Mouse (Mus musculus): ENCODE measurements around the gene Mpp3. TPM values are rescaled to one million over a fixed set of nuclear protein-coding genes. Genes with fewer than 3 reads are reported as not detected.
A peak's percentile ranks its signal among the peaks of the same experiment; 100 is the strongest.

Mpp3 gene
- total RNA-seq (2014; fragmentation: Nextera tagmentation) (not detected in 2 replicates), total RNA-seq (2017) (0.06 and 0.22 TPM in 2 replicates), polyA plus RNA-seq (2012) (not detected in 2 replicates)

- Histone ChIP-seq H3K9me3 (replicated peaks) (no peaks in the 10 kb centered on the region), H3K4me1 (ENCODE audit: insufficient read depth, low read depth, low read length) (peaks cover 34% of the 10 kb centered on the region), H3K27me3 (ENCODE audit: insufficient read depth, low read length) (peaks cover 62% of the 10 kb centered on the region), H3K36me3 (replicated peaks) (no peaks in the 10 kb centered on the region), H3K4me3 (ENCODE audit: low read depth, low read length) (no peak within 1 kb of the TSS)
- TF ChIP-seq GATA2 (IDR thresholded peaks at IDR 0.05; ENCODE audit: borderline replicate concordance, low read depth, low read length) (no peak), CTCF (IDR thresholded peaks at IDR 0.05; ENCODE audit: low read depth, low read length) (no peak), POLR2AphosphoS5 (IDR thresholded peaks at IDR 0.05; ENCODE audit: insufficient replicate concordance, low read depth, low read length) (no peak), TAL1 (conservative IDR thresholded peaks at IDR 0.05; ENCODE audit: low read depth, low read length) (no peak), GATA1 (IDR thresholded peaks at IDR 0.05; ENCODE audit: borderline replicate concordance, low read length) (no peak)
- ATAC-seq (ENCODE audit: extremely low read depth, insufficient number of reproducible peaks, low FRiP score, poor library complexity, severe bottlenecking) = no peak
- DNase-seq (ENCODE audit: low spot score) = no peak
These were observed at the start of gene Mpp3 for GRCm38 (mm10) chr11:102028087-102028816. TSS of gene Mpp3 (minus strand) at chr11:102028461.

- ATAC-seq (ENCODE audit: extremely low read depth, insufficient number of reproducible peaks, low FRiP score, poor library complexity, severe bottlenecking) (no peak), DNase-seq (ENCODE audit: low spot score) (no peak)
- Histone ChIP-seq H3K4me1 (ENCODE audit: insufficient read depth, low read depth, low read length) (peaks cover 26% of the 10 kb centered on the region), H3K4me3 (ENCODE audit: low read depth, low read length) (peak overlapping the region; percentile 8; the same call in 1 of the 2 replicates), H3K27me3 (ENCODE audit: insufficient read depth, low read length) (no peaks in the 10 kb centered on the region), H3K36me3 (replicated peaks) (peaks cover 73% of the 10 kb centered on the region), H3K9me3 (replicated peaks) (no peaks in the 10 kb centered on the region)
- TF ChIP-seq TAL1 (conservative IDR thresholded peaks at IDR 0.05; ENCODE audit: low read depth, low read length) = no peak
- TF ChIP-seq GATA2 (IDR thresholded peaks at IDR 0.05; ENCODE audit: borderline replicate concordance, low read depth, low read length) = no peak
- no peak for TF ChIP-seq CTCF (IDR thresholded peaks at IDR 0.05; ENCODE audit: low read depth, low read length)
- no peak for TF ChIP-seq GATA1 (IDR thresholded peaks at IDR 0.05; ENCODE audit: borderline replicate concordance, low read length)
- TF ChIP-seq POLR2AphosphoS5 (IDR thresholded peaks at IDR 0.05; ENCODE audit: insufficient replicate concordance, low read depth, low read length) = no peak
These were observed 45.5 kb upstream of the Mpp3 start for GRCm38 (mm10) chr11:102073722-102074121.

- DNase-seq (ENCODE audit: low spot score) = no peak
- peaks cover 26% of the 10 kb centered on the region for H3K4me1 ChIP-seq (ENCODE audit: insufficient read depth, low read depth, low read length)
- no peaks in the 10 kb centered on the region for H3K27me3 ChIP-seq (ENCODE audit: insufficient read depth, low read length)
- no peak for ATAC-seq (ENCODE audit: extremely low read depth, insufficient number of reproducible peaks, low FRiP score, poor library complexity, severe bottlenecking)
- H3K9me3 ChIP-seq (replicated peaks) = no peaks in the 10 kb centered on the region
- TF ChIP-seq POLR2AphosphoS5 (IDR thresholded peaks at IDR 0.05; ENCODE audit: insufficient replicate concordance, low read depth, low read length) (no peak), GATA2 (IDR thresholded peaks at IDR 0.05; ENCODE audit: borderline replicate concordance, low read depth, low read length) (no peak), CTCF (IDR thresholded peaks at IDR 0.05; ENCODE audit: low read depth, low read length) (no peak), TAL1 (conservative IDR thresholded peaks at IDR 0.05; ENCODE audit: low read depth, low read length) (no peak), GATA1 (IDR thresholded peaks at IDR 0.05; ENCODE audit: borderline replicate concordance, low read length) (no peak)
- no peak overlapping the region for H3K4me3 ChIP-seq (ENCODE audit: low read depth, low read length)
- H3K36me3 ChIP-seq (replicated peaks) = peaks cover 65% of the 10 kb centered on the region
These were observed 44.5 kb upstream of the Mpp3 start for GRCm38 (mm10) chr11:102072729-102073128.

- peaks cover 65% of the 10 kb centered on the region for H3K36me3 ChIP-seq (replicated peaks)
- DNase-seq (ENCODE audit: low spot score) (no peak), ATAC-seq (ENCODE audit: extremely low read depth, insufficient number of reproducible peaks, low FRiP score, poor library complexity, severe bottlenecking) (no peak)
- TF ChIP-seq TAL1 (conservative IDR thresholded peaks at IDR 0.05; ENCODE audit: low read depth, low read length) = no peak
- TF ChIP-seq POLR2AphosphoS5 (IDR thresholded peaks at IDR 0.05; ENCODE audit: insufficient replicate concordance, low read depth, low read length) = no peak
- TF ChIP-seq CTCF (IDR thresholded peaks at IDR 0.05; ENCODE audit: low read depth, low read length) = no peak
- no peak for TF ChIP-seq GATA2 (IDR thresholded peaks at IDR 0.05; ENCODE audit: borderline replicate concordance, low read depth, low read length)
- no peak for TF ChIP-seq GATA1 (IDR thresholded peaks at IDR 0.05; ENCODE audit: borderline replicate concordance, low read length)
- no peaks in the 10 kb centered on the region for H3K27me3 ChIP-seq (ENCODE audit: insufficient read depth, low read length)
- H3K4me1 ChIP-seq (ENCODE audit: insufficient read depth, low read depth, low read length) = peaks cover 26% of the 10 kb centered on the region
- H3K9me3 ChIP-seq (replicated peaks) = no peaks in the 10 kb centered on the region
- no peak overlapping the region for H3K4me3 ChIP-seq (ENCODE audit: low read depth, low read length)
These were observed 42.2 kb upstream of the Mpp3 start for GRCm38 (mm10) chr11:102070426-102070825.

- no peak for TF ChIP-seq GATA2 (IDR thresholded peaks at IDR 0.05; ENCODE audit: borderline replicate concordance, low read depth, low read length)
- no peak for TF ChIP-seq POLR2AphosphoS5 (IDR thresholded peaks at IDR 0.05; ENCODE audit: insufficient replicate concordance, low read depth, low read length)
- TF ChIP-seq CTCF (IDR thresholded peaks at IDR 0.05; ENCODE audit: low read depth, low read length) = no peak
- TF ChIP-seq TAL1 (conservative IDR thresholded peaks at IDR 0.05; ENCODE audit: low read depth, low read length) = no peak
- no peak for TF ChIP-seq GATA1 (IDR thresholded peaks at IDR 0.05; ENCODE audit: borderline replicate concordance, low read length)
- H3K36me3 ChIP-seq (replicated peaks) = peaks cover 59% of the 10 kb centered on the region
- no peaks in the 10 kb centered on the region for H3K27me3 ChIP-seq (ENCODE audit: insufficient read depth, low read length)
- no peak for ATAC-seq (ENCODE audit: extremely low read depth, insufficient number of reproducible peaks, low FRiP score, poor library complexity, severe bottlenecking)
- no peaks in the 10 kb centered on the region for H3K9me3 ChIP-seq (replicated peaks)
- H3K4me1 ChIP-seq (ENCODE audit: insufficient read depth, low read depth, low read length) = peaks cover 20% of the 10 kb centered on the region
- DNase-seq (ENCODE audit: low spot score) = no peak
- no peak overlapping the region for H3K4me3 ChIP-seq (ENCODE audit: low read depth, low read length)
These were observed 41.4 kb upstream of the Mpp3 start for GRCm38 (mm10) chr11:102069633-102070032.

- no peaks in the 10 kb centered on the region for H3K27me3 ChIP-seq (ENCODE audit: insufficient read depth, low read length)
- peaks cover 59% of the 10 kb centered on the region for H3K36me3 ChIP-seq (replicated peaks)
- TF ChIP-seq GATA2 (IDR thresholded peaks at IDR 0.05; ENCODE audit: borderline replicate concordance, low read depth, low read length) (no peak), TAL1 (conservative IDR thresholded peaks at IDR 0.05; ENCODE audit: low read depth, low read length) (no peak), CTCF (IDR thresholded peaks at IDR 0.05; ENCODE audit: low read depth, low read length) (no peak), GATA1 (IDR thresholded peaks at IDR 0.05; ENCODE audit: borderline replicate concordance, low read length) (no peak), POLR2AphosphoS5 (IDR thresholded peaks at IDR 0.05; ENCODE audit: insufficient replicate concordance, low read depth, low read length) (no peak)
- no peak for DNase-seq (ENCODE audit: low spot score)
- H3K4me1 ChIP-seq (ENCODE audit: insufficient read depth, low read depth, low read length) = peaks cover 14% of the 10 kb centered on the region
- H3K4me3 ChIP-seq (ENCODE audit: low read depth, low read length) = no peak overlapping the region
- no peaks in the 10 kb centered on the region for H3K9me3 ChIP-seq (replicated peaks)
- no peak for ATAC-seq (ENCODE audit: extremely low read depth, insufficient number of reproducible peaks, low FRiP score, poor library complexity, severe bottlenecking)
These were observed 40.7 kb upstream of the Mpp3 start for GRCm38 (mm10) chr11:102068969-102069368.
